Mouse (Mus musculus): ENCODE measurements at regions not wholly inside any gene's neighbourhood (a gene's known extent, or its start where the extent isn't known, plus 50 kb on each side); places are given as distances from the start of the nearest gene placed in this dataset.

GRCm38 (mm10) chr7:68455451-68455850 lies 181.8 kb downstream of the Fam169b start:
- Histone ChIP-seq H3K27ac (ENCODE audit: insufficient read depth, low read length) (no peak overlapping the region), H3K4me3 (ENCODE audit: insufficient read depth, low read length) (no peak overlapping the region), H3K4me1 (ENCODE audit: control insufficient read depth, insufficient read depth, low read length) (no peaks in the 10 kb centered on the region)
- TF ChIP-seq POLR2A (IDR thresholded peaks at IDR 0.05; ENCODE audit: low read depth, low read length) (no peak), CTCF (IDR thresholded peaks at IDR 0.05; ENCODE audit: borderline replicate concordance, insufficient read depth, low read length) (no peak)

GRCm38 (mm10) chr7:68453028-68453692 lies 179.5 kb downstream of the Fam169b start:
- H3K4me1 ChIP-seq (ENCODE audit: control insufficient read depth, insufficient read depth, low read length), result no peaks in the 10 kb centered on the region
- no peak overlapping the region for H3K4me3 ChIP-seq (ENCODE audit: insufficient read depth, low read length)
- TF ChIP-seq POLR2A (IDR thresholded peaks at IDR 0.05; ENCODE audit: low read depth, low read length) (no peak), CTCF (IDR thresholded peaks at IDR 0.05; ENCODE audit: borderline replicate concordance, insufficient read depth, low read length) (no peak)
- no peak overlapping the region for H3K27ac ChIP-seq (ENCODE audit: insufficient read depth, low read length)

- TF ChIP-seq POLR2A (IDR thresholded peaks at IDR 0.05; ENCODE audit: low read depth, low read length), result no peak
- TF ChIP-seq CTCF (IDR thresholded peaks at IDR 0.05; ENCODE audit: borderline replicate concordance, insufficient read depth, low read length), result no peak
- H3K27ac ChIP-seq (ENCODE audit: insufficient read depth, low read length), result no peak overlapping the region
- no peak overlapping the region for H3K4me3 ChIP-seq (ENCODE audit: insufficient read depth, low read length)
- H3K4me1 ChIP-seq (ENCODE audit: control insufficient read depth, insufficient read depth, low read length), result no peaks in the 10 kb centered on the region
Measured at GRCm38 (mm10) chr7:68444426-68445095, 170.9 kb downstream of the Fam169b start.

- H3K27ac ChIP-seq (ENCODE audit: insufficient read depth, low read length), result no peak overlapping the region
- TF ChIP-seq POLR2A (IDR thresholded peaks at IDR 0.05; ENCODE audit: low read depth, low read length), result no peak
- no peak for TF ChIP-seq CTCF (IDR thresholded peaks at IDR 0.05; ENCODE audit: borderline replicate concordance, insufficient read depth, low read length)
- H3K4me3 ChIP-seq (ENCODE audit: insufficient read depth, low read length), result no peak overlapping the region
- H3K4me1 ChIP-seq (ENCODE audit: control insufficient read depth, insufficient read depth, low read length), result no peaks in the 10 kb centered on the region
Measured at GRCm38 (mm10) chr7:68440661-68441150, 167.1 kb downstream of the Fam169b start.

GRCm38 (mm10) chr7:68428946-68429345 lies 155.3 kb downstream of the Fam169b start:
- no peak overlapping the region for H3K27ac ChIP-seq (ENCODE audit: insufficient read depth, low read length)
- no peaks in the 10 kb centered on the region for H3K4me1 ChIP-seq (ENCODE audit: control insufficient read depth, insufficient read depth, low read length)
- TF ChIP-seq POLR2A (IDR thresholded peaks at IDR 0.05; ENCODE audit: low read depth, low read length), result no peak
- no peak for TF ChIP-seq CTCF (IDR thresholded peaks at IDR 0.05; ENCODE audit: borderline replicate concordance, insufficient read depth, low read length)
- H3K4me3 ChIP-seq (ENCODE audit: insufficient read depth, low read length), result no peak overlapping the region

GRCm38 (mm10) chr7:68415890-68416289 lies 142.3 kb downstream of the Fam169b start:
- no peak for TF ChIP-seq POLR2A (IDR thresholded peaks at IDR 0.05; ENCODE audit: low read depth, low read length)
- no peak for TF ChIP-seq CTCF (IDR thresholded peaks at IDR 0.05; ENCODE audit: borderline replicate concordance, insufficient read depth, low read length)
- H3K4me3 ChIP-seq (ENCODE audit: insufficient read depth, low read length), result no peak overlapping the region

GRCm38 (mm10) chr7:68412786-68413185 lies 139.1 kb downstream of the Fam169b start:
- H3K4me3 ChIP-seq (ENCODE audit: insufficient read depth, low read length), result no peak overlapping the region
- TF ChIP-seq POLR2A (IDR thresholded peaks at IDR 0.05; ENCODE audit: low read depth, low read length) (no peak), CTCF (IDR thresholded peaks at IDR 0.05; ENCODE audit: borderline replicate concordance, insufficient read depth, low read length) (no peak)
- no peaks in the 10 kb centered on the region for H3K4me1 ChIP-seq (ENCODE audit: control insufficient read depth, insufficient read depth, low read length)
- H3K27ac ChIP-seq (ENCODE audit: insufficient read depth, low read length), result no peak overlapping the region

More at GRCm38 (mm10) chr7:68415890-68416289, 142.3 kb downstream of the Fam169b start:
- Histone ChIP-seq H3K4me1 (ENCODE audit: control insufficient read depth, insufficient read depth, low read length) (no peaks in the 10 kb centered on the region), H3K27ac (ENCODE audit: insufficient read depth, low read length) (no peak overlapping the region)
